Mouse (Mus musculus) embryo, embryonic 11 days (tissue): ENCODE data around the gene Smco1.
A peak's percentile ranks its signal among the peaks of the same experiment; 100 is the strongest.
"Not testable (repeated sequence)": the region's sequence is repeated elsewhere in the genome, so short reads cannot be mapped to it uniquely, and the experiment has no call there.

Experiments
- DNase-seq: peaks from one replicate; pipeline ENCODE4 v3.0.0-alpha.2; 2015

Smco1 gene

GRCm38 (mm10) chr16:32271291-32271690 is at the start of gene Smco1:
Gene Smco1, plus strand, starts transcription at chr16:32271468.
- no peak for DNase-seq

- DNase-seq, result no peak
These were observed 49.5 kb upstream of the Smco1 start for GRCm38 (mm10) chr16:32221803-32222202.

- DNase-seq, result no peak
These were observed 48.9 kb upstream of the Smco1 start for GRCm38 (mm10) chr16:32222399-32222798.

GRCm38 (mm10) chr16:32232050-32232449 is 39.2 kb upstream of the Smco1 start:
- DNase-seq, result not testable (repeated sequence)

DNA sequence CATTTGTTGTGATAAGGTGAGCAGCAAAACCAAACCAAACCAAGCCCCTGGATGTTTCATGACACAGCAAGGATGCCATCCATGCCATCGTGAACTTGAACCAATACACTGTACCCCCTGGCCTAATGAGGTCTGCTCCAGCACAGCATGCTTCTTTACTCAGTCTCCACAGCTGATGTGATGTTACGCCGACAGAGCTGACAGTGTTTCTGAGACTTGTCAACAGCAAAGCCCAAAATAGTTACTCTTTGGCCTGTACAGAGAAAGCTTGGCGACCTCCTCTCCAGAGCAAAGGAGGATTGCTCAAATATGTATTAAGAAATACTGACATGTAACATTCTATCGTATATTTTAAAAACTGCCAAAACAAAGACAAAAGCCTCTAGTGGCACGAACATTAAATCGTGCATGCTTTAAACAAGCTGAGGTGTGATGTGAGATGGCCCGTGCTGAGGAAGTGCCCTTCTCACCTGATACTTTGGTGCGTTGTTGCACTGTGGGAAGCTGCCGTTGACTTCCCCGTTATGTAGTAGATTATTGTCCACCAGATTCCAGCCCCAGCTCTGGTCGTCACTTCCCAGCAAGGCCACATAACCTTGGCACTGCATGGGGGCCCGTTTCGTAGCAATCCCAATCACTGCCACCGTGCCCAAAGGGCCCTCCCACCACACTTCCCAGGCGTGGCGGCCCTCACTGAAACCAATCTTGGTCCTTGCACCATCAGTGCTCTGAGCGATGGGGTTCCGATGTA is 33.2 kb upstream of the Smco1 start:
- DNase-seq, result no peak

DNA sequence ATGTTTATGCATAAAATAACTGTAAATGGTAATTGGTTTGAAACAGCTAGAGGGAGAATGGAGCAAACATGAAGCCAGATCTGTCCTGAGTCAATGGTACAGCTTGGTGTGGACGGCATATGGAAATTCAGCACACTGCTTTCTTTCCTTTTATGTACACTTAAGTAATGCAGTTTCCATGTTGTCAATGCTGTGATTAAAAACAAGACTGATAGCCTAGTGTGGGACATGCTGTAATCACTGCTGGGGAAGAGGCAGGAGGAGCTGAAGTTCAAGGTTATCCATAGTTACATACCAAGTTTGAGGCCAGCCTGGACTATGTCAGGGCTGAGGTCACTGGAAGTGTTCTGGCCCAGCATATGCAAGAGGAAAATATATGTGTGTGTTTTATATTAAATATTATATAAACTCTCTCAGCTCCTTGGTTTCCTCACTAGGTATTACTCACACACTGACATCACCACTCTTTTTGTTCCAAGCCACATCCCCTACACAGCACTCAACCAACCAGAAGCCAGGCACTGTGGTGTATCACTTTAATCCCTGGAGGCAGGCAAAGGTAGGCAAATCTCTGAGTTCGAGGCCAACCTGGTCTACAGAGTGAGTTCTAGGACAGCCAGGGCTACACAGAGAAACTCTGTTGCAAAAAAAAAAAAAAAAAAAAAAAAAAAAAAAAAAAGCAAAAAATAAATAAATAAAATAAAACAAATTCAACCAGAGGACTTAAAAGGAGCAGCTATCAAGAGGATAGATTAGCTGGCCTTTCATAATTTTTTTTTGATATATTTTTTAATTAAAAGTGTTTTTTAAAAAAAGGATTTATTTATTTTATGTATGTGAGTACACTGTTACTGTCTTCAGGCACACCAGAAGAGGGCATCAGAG is 31.6 kb upstream of the Smco1 start:
- no peak for DNase-seq

DNA sequence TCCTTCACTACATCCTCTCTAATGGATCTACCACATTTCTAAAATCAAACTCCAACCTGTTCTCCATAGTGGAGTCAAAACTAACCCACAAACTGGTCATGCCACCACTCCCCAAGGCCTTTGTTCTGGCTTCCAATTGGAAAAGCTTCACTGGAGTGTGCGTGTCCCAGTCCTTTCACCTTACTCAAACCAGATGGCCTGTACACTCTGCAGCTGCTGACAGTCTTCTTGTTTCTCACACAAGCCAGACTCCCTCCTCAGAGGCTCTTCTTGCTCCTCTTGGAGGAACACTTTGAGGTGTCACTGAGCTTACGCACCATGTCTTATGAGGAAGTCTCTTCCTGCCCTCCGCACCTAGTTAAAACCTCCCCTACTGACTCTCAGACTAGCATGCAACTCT is 27.4 kb upstream of the Smco1 start:
- no peak for DNase-seq

GRCm38 (mm10) chr16:32246351-32246791 is 24.9 kb upstream of the Smco1 start:
- DNase-seq, result peak; percentile 66

- peak; percentile 97 for DNase-seq
These were observed 24.3 kb upstream of the Smco1 start, which contains the start of the genes Fbxo45 and Wdr53 for GRCm38 (mm10) chr16:32246952-32247370. Gene Fbxo45, minus strand, starts transcription at chr16:32247158. Gene Wdr53, plus strand, starts transcription at chr16:32247227.

DNA sequence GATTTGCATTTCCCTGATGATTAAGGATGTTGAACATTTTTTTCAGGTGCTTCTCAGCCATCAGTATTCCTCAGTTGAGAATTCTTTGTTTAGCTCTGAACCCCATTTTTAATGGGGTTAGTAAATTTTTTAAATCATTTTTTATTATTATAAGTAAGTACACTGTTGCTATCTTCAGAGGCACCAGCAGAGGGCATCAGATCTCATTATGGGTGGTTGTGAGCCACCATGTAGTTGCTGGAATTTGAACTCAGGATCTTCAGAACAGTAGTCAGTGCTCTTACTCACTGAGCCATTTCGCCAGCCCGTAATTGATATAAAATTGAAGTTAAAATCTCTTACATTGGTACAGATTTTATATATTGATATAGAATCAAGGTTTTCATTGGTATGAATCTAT is 7.0 kb upstream of the Smco1 start:
- peak; percentile 23 for DNase-seq

DNA sequence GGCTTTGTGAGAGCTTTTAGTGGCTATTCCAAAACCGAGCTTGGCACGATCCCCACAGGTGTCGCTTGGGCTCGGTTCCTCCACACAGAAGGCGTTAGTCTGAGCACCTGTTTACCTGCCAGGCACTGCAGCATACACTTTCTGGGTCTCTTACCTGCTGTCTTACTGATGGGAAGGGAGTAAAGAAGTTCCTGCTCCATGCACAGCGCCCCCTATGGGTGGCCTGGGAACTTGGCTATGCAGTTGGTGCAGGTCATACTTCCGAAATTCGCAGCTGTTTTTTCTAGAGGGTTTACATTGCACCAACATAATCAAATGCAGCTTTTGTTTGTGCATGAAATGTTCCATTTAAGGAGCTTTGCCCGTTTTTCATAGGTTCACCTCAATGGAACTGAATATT is 2.1 kb downstream of the Smco1 start:
- peak; percentile 12 for DNase-seq

GRCm38 (mm10) chr16:32275041-32275440 is 3.8 kb downstream of the Smco1 start:
- DNase-seq, result no peak

DNA sequence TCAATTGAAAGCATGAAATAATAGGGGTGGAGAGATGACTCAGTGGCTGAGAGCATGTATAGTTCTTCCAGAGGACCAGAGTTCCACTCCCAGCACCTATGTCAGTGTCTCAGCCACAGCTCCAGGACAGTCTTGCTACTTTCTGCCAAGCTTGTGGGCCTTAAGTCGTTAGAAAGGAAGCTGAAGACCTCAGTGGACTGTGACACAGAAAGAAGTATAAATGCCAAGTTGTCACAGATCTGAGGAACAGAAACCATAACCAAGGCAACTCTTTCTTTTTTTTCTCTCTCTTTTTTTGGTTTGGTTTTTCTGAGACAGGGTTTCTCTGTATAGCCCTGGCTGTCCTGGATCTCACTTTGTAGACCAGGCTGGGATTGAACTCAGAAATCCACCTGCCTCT is 4.6 kb downstream of the Smco1 start:
- no peak for DNase-seq

DNA sequence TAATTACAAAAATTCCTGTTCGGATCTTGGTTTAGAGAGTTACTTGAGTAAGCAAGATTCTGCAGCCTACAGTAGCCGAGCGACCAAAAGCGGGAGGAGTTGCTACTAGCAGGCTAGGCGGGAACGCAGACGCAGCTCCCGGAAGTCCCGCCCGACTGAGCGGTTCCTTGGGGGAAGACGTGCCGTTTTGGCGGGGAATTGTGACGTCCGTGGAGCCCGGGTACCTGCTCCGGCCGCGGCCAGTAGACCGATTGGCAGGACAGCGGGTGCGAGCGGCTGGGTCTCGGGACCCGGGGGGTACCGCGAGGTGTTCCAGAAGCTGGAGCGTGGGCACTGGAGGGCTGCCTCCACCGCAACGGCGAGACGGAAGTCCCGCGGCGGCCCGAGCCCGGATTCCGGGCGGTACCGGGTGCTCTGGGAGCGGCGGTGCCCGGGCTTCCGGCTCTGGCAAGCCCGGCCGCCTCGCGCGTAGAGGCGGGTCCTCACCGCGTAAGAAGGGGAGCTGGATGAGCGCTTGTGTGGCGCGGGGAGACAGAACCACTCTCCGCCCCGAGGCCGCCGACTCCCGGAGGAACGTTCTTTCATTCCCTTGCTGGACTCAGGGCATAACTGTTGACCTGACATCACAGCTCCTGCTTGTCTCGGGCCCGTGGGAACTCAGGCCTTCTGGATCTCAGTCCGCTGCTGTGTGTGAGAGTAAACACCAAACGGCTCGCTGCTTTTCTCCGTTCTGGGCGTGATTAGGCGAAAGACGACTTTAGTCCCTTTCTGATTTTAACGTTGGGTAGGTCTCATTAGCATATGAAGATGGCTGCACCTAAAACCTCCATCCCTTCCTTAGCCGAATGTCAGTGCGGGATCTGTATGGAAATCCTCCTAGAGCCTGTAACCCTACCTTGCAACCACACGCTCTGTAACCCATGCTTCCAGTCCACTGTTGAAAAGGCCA is 6.3 kb downstream of the Smco1 start, which contains the start of gene Rnf168:
Gene Rnf168 (plus strand): TSS at position 152 of the 949 bp plus-strand sequence.
- peak; percentile 96 for DNase-seq

- no peak for DNase-seq
These were observed 7.1 kb downstream of the Smco1 start for GRCm38 (mm10) chr16:32278396-32278795.

DNA sequence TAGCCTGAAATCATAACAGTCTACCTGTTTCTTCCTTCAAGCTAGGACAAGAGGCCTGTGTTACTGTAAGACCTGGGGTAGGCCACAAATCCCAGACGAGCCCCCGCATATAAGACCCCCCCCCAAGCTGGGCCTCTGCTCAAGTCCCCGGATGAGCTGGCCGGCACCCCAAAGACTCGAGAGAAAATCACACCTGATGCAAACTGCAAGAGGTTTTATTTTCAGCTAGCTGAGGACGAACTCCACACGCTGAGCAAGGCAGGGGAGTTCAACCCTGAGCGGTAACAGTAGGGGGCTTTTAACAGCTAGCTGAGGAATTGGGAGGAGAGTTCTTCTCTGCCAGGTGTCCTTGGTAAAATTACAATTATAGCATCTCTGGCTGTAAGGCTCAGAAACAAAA is 8.9 kb downstream of the Smco1 start:
- no peak for DNase-seq

DNA sequence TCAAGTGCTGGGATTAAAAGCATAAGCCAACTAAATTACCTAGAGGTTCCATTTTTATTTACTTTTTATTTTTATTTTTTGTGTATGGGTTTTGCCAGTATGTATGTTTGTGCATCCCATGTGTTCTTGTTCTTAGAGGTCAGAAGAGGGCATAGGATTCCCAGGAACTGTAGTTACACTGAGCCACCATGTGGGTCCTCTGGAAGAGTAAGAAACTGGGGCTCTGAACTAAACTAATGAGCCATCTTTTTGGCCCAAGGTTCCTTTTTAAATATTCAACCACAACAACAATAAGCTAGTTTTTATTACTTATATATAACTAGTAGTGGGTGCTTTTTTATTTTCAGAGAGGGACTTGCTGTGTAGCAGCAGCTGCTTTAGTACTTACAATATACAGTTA is 11.3 kb downstream of the Smco1 start:
- DNase-seq, result no peak

DNA sequence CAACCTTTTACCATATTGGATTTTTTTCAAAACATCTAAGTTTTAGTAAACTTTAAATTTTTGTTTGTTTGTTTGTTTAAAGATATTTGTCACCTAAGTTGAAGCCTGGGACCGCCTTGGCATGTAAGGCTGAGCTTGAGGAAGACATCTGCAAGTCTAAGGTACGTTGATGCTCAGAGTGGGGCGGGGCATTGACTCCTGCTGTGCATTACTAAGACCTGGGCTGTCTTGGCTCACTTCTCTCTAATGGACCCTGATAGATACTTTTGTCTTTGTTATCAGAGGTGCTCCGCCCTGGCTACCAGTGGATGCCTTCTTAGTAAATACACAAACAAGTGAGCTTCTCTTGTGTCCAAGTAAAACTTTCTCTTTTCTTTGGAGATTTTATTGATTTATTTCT is 20.6 kb downstream of the Smco1 start:
- no peak for DNase-seq

GRCm38 (mm10) chr16:32299617-32300016 is 28.3 kb downstream of the Smco1 start:
- DNase-seq, result not testable (repeated sequence)

DNA sequence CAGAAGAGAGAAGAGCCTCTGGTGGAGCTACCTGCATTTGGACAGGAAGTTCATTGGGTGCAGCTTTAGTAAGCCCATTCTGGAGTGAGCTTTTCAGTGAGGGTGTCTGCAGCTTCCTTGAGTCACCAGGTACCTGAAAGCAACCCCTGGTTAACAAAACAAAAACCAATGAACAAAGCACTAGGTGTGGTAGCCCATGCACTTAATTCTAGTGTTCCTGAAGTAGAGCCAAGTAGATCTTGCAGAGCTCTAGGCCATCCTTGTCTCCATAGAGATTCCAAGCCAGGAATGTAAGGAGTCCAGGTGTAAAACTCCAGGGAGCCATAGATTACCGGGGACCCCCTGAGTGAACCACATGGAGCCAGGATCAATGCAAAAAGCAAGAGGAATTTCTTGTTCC is 31.8 kb downstream of the Smco1 start:
- no peak for DNase-seq

GRCm38 (mm10) chr16:32303886-32304285 is 32.6 kb downstream of the Smco1 start:
- DNase-seq, result no peak

DNA sequence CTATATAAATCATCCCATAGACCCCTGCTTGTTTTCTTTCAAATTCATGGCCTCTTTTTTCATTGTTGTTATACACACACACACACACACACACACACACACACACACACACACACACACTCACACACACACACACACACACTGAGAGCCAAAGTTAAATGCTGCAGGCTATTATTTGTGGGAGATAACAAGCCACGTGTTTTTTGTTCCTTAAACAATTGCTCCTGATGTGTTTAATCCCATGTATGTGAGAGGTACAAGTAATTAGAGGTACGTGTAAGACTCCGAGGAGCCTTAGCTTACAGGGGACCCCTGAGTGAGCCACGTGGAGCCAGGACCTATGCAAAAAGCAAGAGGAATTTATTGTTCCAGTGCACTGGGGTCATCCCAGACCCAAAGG is 40.7 kb downstream of the Smco1 start:
- no peak for DNase-seq

DNA sequence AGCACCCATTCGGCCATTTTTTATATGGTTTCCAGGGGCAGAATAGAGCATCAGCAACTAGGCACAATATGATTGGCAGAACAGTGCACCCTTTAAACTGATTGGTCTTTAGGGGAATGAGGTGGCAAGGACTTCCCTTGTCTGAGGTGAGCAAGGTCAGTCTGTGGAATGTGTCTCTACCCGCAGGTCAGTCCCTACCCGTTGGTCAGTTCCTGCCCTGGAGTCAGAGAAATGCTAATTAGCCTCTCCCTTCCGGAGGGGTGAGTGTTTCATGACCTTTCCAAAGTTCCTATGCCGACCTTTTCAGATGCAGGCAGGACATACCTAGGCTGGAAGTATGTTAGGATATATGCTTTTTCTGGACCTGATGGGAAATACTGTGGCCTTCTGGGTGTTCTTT is 41.1 kb downstream of the Smco1 start:
- no peak for DNase-seq
